Mouse (Mus musculus) CD4-positive helper T cell, adult 2 months (primary cell): ENCODE results near the gene Rtp1.

Source experiments
- DNase-seq: peaks from one replicate; pipeline ENCODE4 v3.0.0-alpha.2; 2012; ENCODE audit warnings: low read depth, missing footprints, low spot score

The Rtp1 gene

GRCm38 (mm10) chr16:23428647-23429319, at the start of gene Rtp1:
Gene Rtp1, plus strand, starts transcription at chr16:23429133.
- no peak for DNase-seq

GRCm38 (mm10) chr16:23379536-23380230, 49.2 kb upstream of the Rtp1 start:
- DNase-seq, result peak; percentile 62

GRCm38 (mm10) chr16:23384304-23384703, 44.6 kb upstream of the Rtp1 start:
- no peak for DNase-seq

GRCm38 (mm10) chr16:23397931-23398330, 31.0 kb upstream of the Rtp1 start:
- DNase-seq, result no peak

GRCm38 (mm10) chr16:23401463-23401862, 27.5 kb upstream of the Rtp1 start:
- no peak for DNase-seq

- no peak for DNase-seq
Measured at GRCm38 (mm10) chr16:23401959-23402358, 27.0 kb upstream of the Rtp1 start.

- peak; percentile 76 for DNase-seq
Measured at GRCm38 (mm10) chr16:23403008-23403755, 25.8 kb upstream of the Rtp1 start.

- no peak for DNase-seq
Measured at GRCm38 (mm10) chr16:23412930-23413329, 16.0 kb upstream of the Rtp1 start.

GRCm38 (mm10) chr16:23416261-23416656, 12.7 kb upstream of the Rtp1 start:
- DNase-seq, result no peak

GRCm38 (mm10) chr16:23416657-23417293, 12.2 kb upstream of the Rtp1 start:
- no peak for DNase-seq

- DNase-seq, result no peak
Measured at GRCm38 (mm10) chr16:23417456-23418240, 11.3 kb upstream of the Rtp1 start.

GRCm38 (mm10) chr16:23419565-23420085, 9.3 kb upstream of the Rtp1 start:
- DNase-seq, result no peak

- no peak for DNase-seq
Measured at GRCm38 (mm10) chr16:23423825-23424224, 5.1 kb upstream of the Rtp1 start.

- DNase-seq, result no peak
Measured at GRCm38 (mm10) chr16:23427701-23428100, 1.2 kb upstream of the Rtp1 start.

- DNase-seq, result no peak
Measured at GRCm38 (mm10) chr16:23429991-23430390, 1.1 kb downstream of the Rtp1 start.

- peak; percentile 26 for DNase-seq
Measured at GRCm38 (mm10) chr16:23437404-23438166, 8.7 kb downstream of the Rtp1 start.

- DNase-seq, result no peak
Measured at GRCm38 (mm10) chr16:23444231-23444630, 15.3 kb downstream of the Rtp1 start.

- no peak for DNase-seq
Measured at GRCm38 (mm10) chr16:23449946-23450345, 21.0 kb downstream of the Rtp1 start.

- DNase-seq, result no peak
Measured at GRCm38 (mm10) chr16:23450816-23451215, 21.9 kb downstream of the Rtp1 start.

GRCm38 (mm10) chr16:23452476-23452875, 23.5 kb downstream of the Rtp1 start:
- DNase-seq, result peak; percentile 26
